Mouse (Mus musculus) ovary, postnatal 14 days (tissue): ENCODE results near the gene Rsl24d1.
"Not testable (repeated sequence)": the region's sequence is repeated elsewhere in the genome, so short reads cannot be mapped to it uniquely, and the experiment has no call there.

Experiments
- DNase-seq: peaks from one replicate; pipeline ENCODE4 v3.0.0; 2022; ENCODE audit warnings: low spot score

The Rsl24d1 gene

DNA sequence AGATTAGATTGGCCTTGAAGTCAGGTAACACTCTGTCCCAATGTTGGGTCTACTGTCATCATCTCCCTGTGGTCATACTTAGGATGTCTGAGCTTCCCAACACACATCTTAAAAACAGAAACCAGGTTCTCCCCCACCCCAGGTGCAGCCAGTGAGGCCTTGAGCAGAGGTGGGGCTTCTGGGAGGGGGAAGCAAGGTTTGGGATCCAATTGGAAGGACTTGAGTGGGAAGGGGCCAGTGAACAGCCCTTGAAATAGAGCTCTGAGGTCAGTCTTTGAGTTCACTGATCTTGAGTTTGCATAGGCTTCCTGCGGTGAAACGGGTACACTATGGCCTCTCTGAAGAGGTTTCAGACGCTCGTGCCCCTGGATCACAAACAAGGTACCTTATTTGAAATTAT, 11.0 kb upstream of the Rsl24d1 start, which contains the start of gene Gm20509:
Gene Gm20509 (plus strand): TSS at position 290 of the 400 bp plus-strand sequence.
- no peak for DNase-seq

- DNase-seq, result peak; percentile 29
These were observed 9.9 kb upstream of the Rsl24d1 start for GRCm38 (mm10) chr9:73103159-73103879.

DNA sequence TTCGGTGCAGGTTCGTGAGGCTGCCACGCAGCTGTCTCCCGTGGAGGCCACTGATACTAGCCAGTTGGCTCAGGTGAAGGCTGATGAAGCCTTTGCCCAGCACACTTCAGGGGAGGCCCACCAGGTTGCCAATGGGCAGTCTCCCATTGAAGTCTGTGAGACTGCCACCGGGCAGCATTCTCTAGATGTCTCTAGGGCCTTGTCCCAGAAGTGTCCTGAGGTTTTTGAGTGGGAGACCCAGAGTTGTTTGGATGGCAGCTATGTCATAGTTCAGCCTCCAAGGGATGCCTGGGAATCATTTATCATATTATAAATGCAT, 9.4 kb upstream of the Rsl24d1 start:
- no peak for DNase-seq

DNA sequence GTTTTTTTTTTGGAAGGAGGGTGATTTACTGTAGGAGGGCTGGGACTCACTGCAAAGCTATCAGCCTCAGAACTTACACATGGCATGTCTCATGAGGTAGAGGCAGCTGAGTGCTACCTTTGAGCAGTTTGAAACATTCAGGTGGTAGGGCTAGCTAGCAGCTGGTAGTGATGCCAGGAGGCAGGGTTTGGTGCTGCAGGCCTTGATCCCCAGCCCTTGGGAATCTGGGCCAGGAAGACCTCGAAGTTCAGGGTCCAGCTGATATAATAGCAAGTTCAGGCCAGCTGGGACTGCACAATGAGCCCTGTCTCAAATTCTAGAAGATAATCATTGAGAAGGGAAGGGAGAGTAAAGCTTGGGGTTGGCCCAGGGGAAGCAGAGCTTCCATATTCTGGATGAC, 8.1 kb upstream of the Rsl24d1 start:
- no peak for DNase-seq

- DNase-seq, result no peak
These were observed 7.5 kb upstream of the Rsl24d1 start for GRCm38 (mm10) chr9:73105771-73106170.

DNA sequence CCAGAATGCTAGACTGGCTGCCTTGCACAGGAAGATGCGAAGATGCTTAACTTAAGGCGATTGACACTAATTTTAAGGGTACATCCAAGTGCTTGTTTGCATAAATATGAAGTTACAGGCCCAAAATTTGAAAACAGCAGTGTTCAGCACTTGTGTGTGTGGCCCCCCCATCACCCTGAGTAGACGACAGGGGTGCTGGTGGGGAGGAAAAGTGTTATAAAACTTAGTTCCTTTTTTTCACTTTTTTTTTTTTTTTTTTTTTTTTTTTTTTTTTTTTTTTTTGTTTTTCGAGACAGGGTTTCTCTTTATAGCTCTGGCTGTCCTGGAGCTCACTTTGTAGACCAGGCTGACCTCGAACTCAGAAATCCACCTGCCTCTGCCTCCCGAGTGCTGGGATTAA, 3.5 kb downstream of the Rsl24d1 start:
- DNase-seq, result not testable (repeated sequence)

DNA sequence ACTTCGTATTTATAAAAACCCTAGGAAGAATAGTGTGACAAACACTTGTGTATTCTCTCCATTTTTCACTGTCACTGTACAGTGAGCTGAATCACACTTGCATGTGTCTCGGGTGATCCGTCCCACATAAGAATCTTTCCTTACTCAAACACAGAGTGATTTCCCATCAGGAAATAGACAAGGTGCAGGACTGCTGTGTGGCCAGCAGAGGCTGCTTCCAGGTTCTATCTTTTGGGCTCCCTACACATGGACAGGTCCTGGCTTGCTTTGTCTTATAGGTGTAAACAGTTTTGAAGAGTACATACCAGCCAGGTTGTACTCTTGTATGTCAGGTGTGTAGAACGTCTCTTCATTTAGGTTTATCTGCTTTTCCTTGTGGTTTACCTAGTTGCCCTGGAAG, 4.8 kb downstream of the Rsl24d1 start:
- no peak for DNase-seq

DNA sequence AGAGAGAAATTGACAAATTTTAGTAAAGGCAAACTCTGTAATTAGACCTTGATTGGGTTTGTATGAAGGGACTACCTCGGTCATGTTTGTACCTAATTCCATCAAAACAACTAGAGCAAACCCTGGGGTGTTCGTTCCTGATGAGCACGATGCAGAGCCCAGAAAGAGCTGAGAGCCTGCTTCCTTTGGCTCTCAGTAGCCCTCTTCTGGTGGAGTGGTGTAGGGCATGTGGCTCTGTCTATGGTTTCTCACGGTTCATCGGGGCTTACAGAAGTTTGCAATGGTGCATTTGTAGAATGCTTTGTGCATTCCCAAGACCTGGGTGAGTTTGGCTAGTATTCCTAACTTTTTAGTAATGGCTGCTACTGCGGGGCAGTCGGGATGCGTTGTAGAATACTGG, 8.5 kb downstream of the Rsl24d1 start:
- no peak for DNase-seq

DNA sequence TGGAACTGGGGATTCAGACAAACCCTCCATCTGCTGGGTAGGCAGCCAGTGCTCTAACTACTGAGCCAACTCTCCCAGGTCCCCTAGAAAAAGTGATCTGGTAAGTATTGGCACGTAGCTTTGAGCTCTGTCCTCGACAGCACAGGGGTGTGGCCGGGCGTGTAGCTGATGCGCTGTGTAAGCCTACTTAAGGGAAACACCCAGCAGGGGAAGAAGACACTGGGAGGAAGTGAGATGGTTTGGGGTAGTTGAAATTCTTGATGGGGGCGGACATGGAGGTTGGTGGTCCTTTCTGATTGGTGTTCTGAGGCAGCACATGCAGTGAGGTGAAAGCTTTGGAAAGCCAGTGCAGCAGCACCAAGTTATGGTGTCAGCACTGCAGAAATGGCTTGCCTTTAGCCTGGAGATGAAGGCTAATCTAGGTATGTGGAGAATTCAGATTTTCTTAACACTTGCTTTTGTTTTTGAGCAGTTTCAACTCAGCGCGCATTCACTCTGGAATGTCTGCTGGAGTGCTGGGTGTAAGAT, 11.9 kb downstream of the Rsl24d1 start:
- DNase-seq, result no peak

- no peak for DNase-seq
These were observed 14.2 kb downstream of the Rsl24d1 start for GRCm38 (mm10) chr9:73127457-73127856.

DNA sequence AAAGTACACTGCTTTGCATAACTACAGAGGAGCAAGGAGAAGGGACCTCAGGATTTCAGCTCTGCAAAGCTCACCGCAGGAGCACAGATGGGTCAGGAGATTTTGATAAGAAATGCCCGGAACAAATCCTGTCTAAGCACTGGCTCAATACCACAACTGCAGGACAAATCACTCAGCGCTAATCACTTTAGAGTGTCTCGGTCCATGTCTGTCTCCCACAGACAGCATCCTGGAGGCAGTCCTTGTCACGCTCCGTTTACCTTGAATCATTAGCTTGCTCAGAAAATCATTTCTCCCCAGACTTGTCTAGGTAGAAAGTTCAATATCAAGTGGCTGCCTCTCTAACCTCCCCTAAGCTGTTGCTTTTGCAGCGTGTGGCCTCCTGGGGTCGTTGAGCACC, 16.6 kb downstream of the Rsl24d1 start:
- DNase-seq, result no peak

GRCm38 (mm10) chr9:73130529-73130928, 17.3 kb downstream of the Rsl24d1 start:
- DNase-seq, result no peak

DNA sequence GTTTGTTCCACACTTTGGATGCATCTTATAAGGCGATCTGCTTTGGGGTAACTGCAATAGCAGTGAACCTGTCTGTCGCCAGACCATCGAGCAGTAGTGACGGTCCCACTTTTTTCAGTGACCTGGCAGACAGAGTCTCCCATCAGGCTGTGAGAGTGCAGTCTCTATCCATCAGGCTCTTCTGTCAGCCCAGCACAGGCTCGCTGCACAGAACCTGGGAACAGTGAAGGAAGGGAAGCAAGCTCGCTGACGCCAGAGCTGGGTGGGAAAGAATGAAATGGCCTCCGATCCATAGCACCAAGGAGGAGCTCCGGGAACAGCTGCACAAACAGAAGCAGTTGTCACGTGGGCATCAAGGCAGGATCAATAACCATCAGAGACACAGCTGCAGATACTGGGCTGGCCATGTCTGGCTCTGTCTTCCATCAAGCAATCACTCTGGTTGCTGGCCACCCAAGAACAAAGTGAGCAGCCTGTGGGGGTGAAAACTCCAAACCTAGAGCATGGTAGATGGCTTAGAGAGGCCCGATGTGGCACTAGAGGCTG, 24.2 kb downstream of the Rsl24d1 start:
- no peak for DNase-seq

DNA sequence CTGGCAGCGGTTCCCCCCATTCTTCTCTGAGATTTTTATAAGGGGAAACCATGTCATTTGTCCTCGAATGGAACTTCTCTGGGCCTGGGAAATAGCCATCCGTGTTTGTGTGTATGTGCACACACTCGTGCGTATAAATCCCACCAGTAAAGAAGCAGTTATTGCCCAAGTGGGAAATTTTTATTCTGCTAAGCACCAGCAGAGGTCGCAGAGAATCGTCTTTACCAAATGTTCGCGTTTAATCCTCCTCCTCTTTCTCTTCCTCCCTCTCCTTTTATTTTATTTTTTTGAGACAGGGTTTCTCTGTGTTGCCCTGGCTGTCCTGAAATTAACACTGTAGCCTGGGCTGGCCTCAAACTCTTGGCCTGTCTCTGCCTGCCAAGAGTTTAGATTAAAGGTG, 41.1 kb downstream of the Rsl24d1 start:
- no peak for DNase-seq

GRCm38 (mm10) chr9:73157968-73158367, 44.7 kb downstream of the Rsl24d1 start:
- DNase-seq, result no peak

- no peak for DNase-seq
These were observed 46.0 kb downstream of the Rsl24d1 start for GRCm38 (mm10) chr9:73159265-73159664.

- DNase-seq, result peak; percentile 79
These were observed 49.5 kb downstream of the Rsl24d1 start for GRCm38 (mm10) chr9:73162571-73163333.

DNA sequence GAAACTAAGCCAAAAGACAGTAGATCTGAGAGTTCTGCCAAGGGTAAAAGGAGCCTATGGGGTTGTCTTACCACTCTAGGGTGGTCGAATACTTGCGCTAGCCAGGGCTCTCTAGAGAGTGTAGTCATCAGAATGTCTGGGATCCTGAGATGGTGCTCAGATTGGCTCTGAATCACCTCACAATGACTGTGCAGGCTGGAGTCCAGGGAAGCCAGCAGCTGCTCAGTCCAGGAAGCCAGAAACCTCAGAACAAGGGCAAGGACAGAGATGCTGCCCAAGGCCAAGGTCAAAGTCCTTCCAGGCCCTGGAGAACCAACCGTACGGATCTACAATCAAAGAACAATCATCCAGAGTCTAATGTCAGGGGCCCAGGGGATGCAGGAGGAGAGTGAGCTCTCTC, 52.4 kb downstream of the Rsl24d1 start:
- no peak for DNase-seq
